Mouse (Mus musculus): ENCODE results near the gene Afmid. TPM values are rescaled to one million over a fixed set of nuclear protein-coding genes. Genes with fewer than 3 reads are reported as not detected.

The Afmid gene
- 6.8 and 10.0 TPM in 2 replicates for polyA plus RNA-seq (2015; fragmentation: Nextera tagmentation; extraction: Ambion mirVana)

DNA sequence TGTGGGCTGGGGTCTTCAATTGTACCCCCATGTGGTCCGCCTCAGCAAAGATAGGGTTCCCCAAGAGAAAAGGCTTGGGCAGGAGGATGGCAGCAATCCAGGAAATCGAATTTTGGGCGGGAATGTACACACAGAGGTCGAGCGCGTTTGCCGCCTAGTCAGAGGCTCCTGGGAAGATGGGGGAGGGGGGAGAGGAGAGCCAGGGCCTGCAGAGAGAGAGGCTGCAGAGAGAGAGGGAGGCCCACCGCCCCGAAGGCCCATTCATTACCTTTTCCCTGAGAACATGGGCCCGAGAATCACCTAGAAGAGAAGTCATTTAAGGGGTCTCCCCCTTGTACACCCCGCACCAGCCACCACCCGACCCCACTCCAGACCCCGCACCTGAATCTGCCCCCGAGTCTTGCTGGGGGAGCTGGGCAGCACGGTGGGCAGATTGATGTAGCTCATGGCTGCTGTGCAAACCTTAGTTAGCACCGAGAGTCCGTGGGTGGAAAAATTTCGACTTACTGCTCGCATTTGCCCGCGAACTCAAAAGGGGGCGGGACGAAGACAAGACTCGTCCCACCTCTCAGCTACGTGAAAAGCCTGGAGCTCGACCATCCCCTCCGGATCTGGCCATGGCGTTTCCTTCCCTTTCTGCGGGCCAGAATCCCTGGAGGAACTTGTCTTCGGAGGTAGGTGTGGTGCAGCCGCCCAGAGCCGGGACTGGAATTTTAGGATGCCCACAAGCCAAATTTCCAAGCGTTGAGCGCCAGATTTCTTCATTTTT is at the start of gene Afmid, which contains the start of gene Tk1:
TSS of gene Afmid (plus strand) at position 592 of the 769 bp plus-strand sequence.
TSS of gene Tk1 (minus strand) at position 760 of the 769 bp plus-strand sequence.

DNA sequence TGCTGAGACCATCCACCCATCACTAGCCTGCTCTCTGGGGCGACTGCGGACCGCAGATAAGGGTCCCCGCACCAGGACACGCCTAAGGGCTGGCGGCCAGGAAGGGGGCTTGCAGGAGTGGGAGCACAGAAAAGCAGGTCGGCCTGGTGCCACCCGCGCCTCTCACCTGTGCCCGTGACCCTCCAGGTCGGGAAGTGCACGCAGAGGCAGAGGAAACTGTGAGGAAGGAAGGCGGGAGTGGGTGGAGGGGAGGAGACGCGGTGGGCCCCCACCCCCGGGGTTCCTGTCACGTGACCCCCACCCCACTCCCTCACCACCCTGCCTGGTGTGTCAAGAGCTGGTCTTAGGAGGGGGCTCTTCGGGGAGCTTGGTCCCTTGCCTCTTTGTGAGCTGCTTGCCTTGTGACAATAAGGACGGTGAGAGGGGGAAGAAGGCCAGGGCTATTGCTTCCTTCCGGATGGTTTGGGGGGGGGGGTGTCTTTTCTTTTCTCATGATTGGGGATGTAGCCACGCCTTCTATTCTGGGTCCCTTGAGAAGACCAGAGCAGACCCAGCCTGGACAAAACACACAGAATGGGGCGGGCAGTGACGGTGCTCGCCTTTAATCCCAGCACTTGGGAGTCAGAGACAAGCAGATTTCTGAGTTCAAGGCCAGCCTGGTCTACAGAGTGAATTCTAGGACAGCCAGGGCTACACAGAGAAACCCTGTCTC is 43.6 kb upstream of the Afmid start, which contains the start of the genes Tmc8 and Tmc6:
TSS of gene Tmc8 (plus strand) at position 84 of the 712 bp plus-strand sequence.
TSS of gene Tmc6 (minus strand) at position 206 of the 712 bp plus-strand sequence.

GRCm38 (mm10) chr11:117797511-117798159 is 28.1 kb upstream of the Afmid start, which contains the start of gene 6030468B19Rik:
6030468B19Rik (plus strand) TSS chr11:117797660.

DNA sequence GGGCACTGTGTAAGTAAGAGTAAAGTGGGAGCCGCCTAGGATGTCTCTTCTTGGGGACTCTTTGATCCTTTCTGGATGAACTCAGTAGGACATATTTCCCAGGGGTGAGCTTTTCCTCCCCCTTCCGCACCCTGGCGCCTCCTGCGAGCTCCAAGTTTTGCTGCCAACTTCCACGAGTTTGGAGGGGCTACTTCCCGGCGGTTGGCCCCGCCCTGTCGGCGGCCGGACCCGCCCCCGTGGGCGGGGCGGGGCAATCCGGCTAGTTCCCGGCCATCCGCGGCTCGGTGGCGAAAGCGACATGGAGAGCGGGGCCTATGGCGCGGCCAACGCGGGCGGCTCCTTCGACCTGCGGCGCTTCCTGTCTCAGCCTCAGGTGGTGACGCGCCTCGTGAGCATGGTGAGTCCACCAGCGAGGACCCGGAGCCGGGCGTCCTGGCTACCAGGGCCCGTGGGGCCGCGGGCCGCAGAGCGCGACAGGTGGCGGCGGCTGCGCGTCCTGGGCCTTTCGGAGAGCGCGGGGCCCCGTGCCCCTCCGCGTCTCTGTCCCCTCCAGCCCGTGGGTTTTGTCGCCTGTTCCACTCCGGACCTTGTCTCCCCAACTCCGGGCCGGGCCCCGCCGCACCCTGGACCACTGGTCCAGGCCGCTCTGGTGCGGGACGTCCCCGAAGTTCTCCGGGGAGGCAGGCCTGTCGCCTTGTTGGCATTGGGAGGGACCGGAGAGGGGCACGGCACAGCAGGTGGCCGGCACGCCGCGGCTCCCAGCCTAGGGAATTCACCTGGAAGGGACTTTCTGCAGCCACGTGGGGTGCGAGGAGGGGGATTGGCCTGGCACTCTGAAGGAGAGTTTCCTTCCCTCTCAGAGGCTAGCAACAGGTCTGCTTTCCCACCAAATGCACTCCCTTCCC is 16.1 kb upstream of the Afmid start, which contains the start of the genes Gm20708 and Syngr2:
TSS of gene Gm20708 (plus strand) at position 262 of the 905 bp plus-strand sequence.
TSS of gene Syngr2 (plus strand) at position 262 of the 905 bp plus-strand sequence.

DNA sequence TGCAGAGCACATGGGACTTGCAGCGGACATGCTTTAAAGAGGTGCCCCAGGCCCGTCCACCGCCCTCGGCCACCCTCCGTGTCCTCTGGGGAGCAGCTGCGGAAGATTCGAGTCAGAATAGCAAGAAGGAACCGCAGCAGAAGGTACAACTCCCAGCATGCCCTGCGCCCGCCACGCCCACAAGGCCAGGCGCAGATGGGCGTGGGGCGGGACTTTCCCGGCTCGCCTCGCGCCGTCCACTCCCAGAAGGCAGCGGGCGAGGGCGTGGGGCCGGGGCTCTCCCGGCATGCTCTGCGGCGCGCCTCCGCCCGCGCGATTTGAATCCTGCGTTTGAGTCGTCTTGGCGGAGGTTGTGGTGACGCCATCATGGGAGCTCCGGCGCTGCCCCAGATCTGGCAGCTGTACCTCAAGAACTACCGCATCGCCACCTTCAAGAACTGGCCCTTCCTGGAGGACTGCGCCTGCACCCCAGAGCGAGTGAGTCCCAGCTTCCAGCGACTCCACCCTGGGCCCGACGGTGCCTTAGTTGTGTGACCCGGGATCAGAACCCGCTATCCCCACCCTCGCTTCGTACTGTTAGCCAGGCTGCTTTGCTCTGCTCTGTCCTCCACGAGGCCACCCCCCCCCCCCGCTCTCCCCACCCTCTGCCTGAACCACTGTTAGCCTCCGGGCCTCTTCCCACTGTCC is 23.4 kb downstream of the Afmid start, which contains the start of gene Birc5:
TSS of gene Birc5 (plus strand) at position 267 of the 687 bp plus-strand sequence.

GRCm38 (mm10) chr11:117860601-117861000 is 34.9 kb downstream of the Afmid start, which contains the start of gene Tmem235:
Tmem235 (plus strand) TSS chr11:117860752.

DNA sequence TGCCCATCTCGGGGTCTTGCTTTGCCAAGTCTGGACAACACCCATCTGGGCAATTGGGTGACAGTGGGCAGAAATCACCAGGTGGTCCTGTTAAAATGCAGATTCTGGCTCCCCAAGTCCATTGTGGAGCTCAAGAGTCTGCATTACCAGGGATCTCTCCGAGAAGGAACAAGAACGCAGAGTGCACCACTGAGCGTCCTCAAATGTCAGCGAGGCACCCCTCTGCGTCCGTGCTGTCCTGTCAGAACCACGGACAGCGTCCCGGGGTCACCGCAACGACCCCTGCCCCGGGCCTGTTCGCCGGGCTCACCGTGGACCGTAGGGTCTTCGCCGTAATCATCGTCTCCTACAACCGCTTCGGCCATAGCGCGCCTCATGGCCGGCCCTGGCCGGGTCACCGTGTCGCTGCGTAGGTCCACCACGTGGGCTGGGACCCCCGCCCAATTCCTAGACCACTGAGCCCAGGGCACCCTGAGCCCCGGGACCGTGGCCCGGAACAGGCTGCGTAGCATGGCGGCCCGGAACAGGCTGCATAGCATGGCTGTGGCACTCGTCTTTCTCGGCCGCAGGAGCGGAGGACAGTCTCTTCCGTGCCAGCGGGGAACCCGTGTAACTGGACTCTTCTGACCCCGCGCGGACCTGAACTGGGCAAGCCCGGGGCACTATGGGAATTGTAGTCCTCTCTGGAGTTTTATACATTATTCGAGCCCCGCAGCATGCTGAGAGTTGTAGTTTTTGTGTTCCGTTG is 47.3 kb downstream of the Afmid start, which contains the start of gene Tha1:
TSS of gene Tha1 (minus strand) at position 621 of the 748 bp plus-strand sequence.

Other genes with a start within 250 kb of the Afmid start
- gene Tnrc6c, start 171.6 kb upstream of the Afmid start, polyA plus RNA-seq (2015; fragmentation: Nextera tagmentation; extraction: Ambion mirVana), result 6.2 and 7.7 TPM in 2 replicates
- 1.7 and 2.4 TPM in 2 replicates for gene Tmc8, start 43.8 kb upstream of the Afmid start, polyA plus RNA-seq (2015; fragmentation: Nextera tagmentation; extraction: Ambion mirVana)
- 14.8 and 32.8 TPM in 2 replicates for gene Tmc6, start 43.7 kb upstream of the Afmid start, polyA plus RNA-seq (2015; fragmentation: Nextera tagmentation; extraction: Ambion mirVana)
- gene 6030468B19Rik, start 28.3 kb upstream of the Afmid start, polyA plus RNA-seq (2015; fragmentation: Nextera tagmentation; extraction: Ambion mirVana), result 1.8 and 2.9 TPM in 2 replicates
- 0.27 and 0.35 TPM in 2 replicates for gene Gm20708, start 16.3 kb upstream of the Afmid start, polyA plus RNA-seq (2015; fragmentation: Nextera tagmentation; extraction: Ambion mirVana)
- 59.1 and 107 TPM in 2 replicates for gene Syngr2, start 16.3 kb upstream of the Afmid start, polyA plus RNA-seq (2015; fragmentation: Nextera tagmentation; extraction: Ambion mirVana)
- 50.7 and 58.9 TPM in 2 replicates for gene Tk1, start 168 bp downstream of the Afmid start, polyA plus RNA-seq (2015; fragmentation: Nextera tagmentation; extraction: Ambion mirVana)
- gene Birc5, start 23.3 kb downstream of the Afmid start, polyA plus RNA-seq (2015; fragmentation: Nextera tagmentation; extraction: Ambion mirVana), result 81.9 and 86.7 TPM in 2 replicates
- gene Tmem235, start 34.8 kb downstream of the Afmid start, polyA plus RNA-seq (2015; fragmentation: Nextera tagmentation; extraction: Ambion mirVana), result not detected in 2 replicates
- gene Tha1, start 47.6 kb downstream of the Afmid start, polyA plus RNA-seq (2015; fragmentation: Nextera tagmentation; extraction: Ambion mirVana), result 8.6 and 17.1 TPM in 2 replicates
- gene Socs3, start 144.1 kb downstream of the Afmid start, polyA plus RNA-seq (2015; fragmentation: Nextera tagmentation; extraction: Ambion mirVana), result 11.2 and 13.8 TPM in 2 replicates
- gene Pgs1, start 160.4 kb downstream of the Afmid start, polyA plus RNA-seq (2015; fragmentation: Nextera tagmentation; extraction: Ambion mirVana), result 29.1 and 35.0 TPM in 2 replicates